Mouse (Mus musculus): ENCODE measurements at regions not wholly inside any gene's neighbourhood (a gene's known extent, or its start where the extent isn't known, plus 50 kb on each side); places are given as distances from the start of the nearest gene placed in this dataset.

- DNase-seq, result no peak
These were observed 440.0 kb downstream of the Tns3 start for GRCm38 (mm10) chr11:8224366-8224765.

GRCm38 (mm10) chr11:8220618-8221017, 443.7 kb downstream of the Tns3 start:
- DNase-seq, result no peak

GRCm38 (mm10) chr11:8219911-8220310, 444.4 kb downstream of the Tns3 start:
- no peak for DNase-seq

GRCm38 (mm10) chr11:8215634-8216033, 448.7 kb downstream of the Tns3 start:
- no peak for DNase-seq

- peak; percentile 15 for DNase-seq
These were observed 449.9 kb downstream of the Tns3 start for GRCm38 (mm10) chr11:8214305-8214903.

GRCm38 (mm10) chr11:8213130-8213529, 451.2 kb downstream of the Tns3 start:
- no peak for DNase-seq

GRCm38 (mm10) chr11:8212714-8213113, 451.6 kb downstream of the Tns3 start:
- DNase-seq, result no peak

- DNase-seq, result no peak
These were observed 455.3 kb downstream of the Tns3 start for GRCm38 (mm10) chr11:8209041-8209440.

GRCm38 (mm10) chr11:8199293-8199692, 465.0 kb downstream of the Tns3 start:
- no peak for DNase-seq
